Mouse (Mus musculus) embryonic facial prominence, embryonic 10.5 days (tissue): Measurements from ENCODE around the gene Aprt. TPM values are rescaled to one million over a fixed set of nuclear protein-coding genes. Genes with fewer than 3 reads are reported as not detected.

Experiments used
- DNase-seq: peaks from one replicate; pipeline ENCODE4 v3.0.0-alpha.2; 2017; ENCODE audit warnings: low spot score
- H3K27ac ChIP-seq: fragments of 300-500 bp; sonication (generic); replicated peaks from 2 replicates; pipeline ENCODE4 v1.5.1; 2016; ENCODE audit warnings: mild to moderate bottlenecking
- H3K27me3 ChIP-seq: fragments of 300-500 bp; sonication (generic); replicated peaks from 2 replicates; pipeline ENCODE4 v1.6.1; 2016; ENCODE audit warnings: low read depth, mild to moderate bottlenecking; ENCODE audit not compliant: poor library complexity, severe bottlenecking
- H3K36me3 ChIP-seq: fragments of 300-500 bp; sonication (generic); replicated peaks from 2 replicates; pipeline ENCODE4 v1.6.1; 2016; ENCODE audit warnings: mild to moderate bottlenecking, moderate library complexity
- H3K4me1 ChIP-seq: fragments of 300-500 bp; sonication (generic); 2 replicates; pipeline ENCODE4 v1.6.1; 2016
- H3K4me3 ChIP-seq: fragments of 300-500 bp; sonication (generic); 2 replicates; pipeline ENCODE4 v1.5.1; 2016; ENCODE audit warnings: mild to moderate bottlenecking, moderate library complexity
- H3K9me3 ChIP-seq: fragments of 300-500 bp; sonication (generic); 2 replicates; pipeline ENCODE4 v1.6.1; 2016; ENCODE audit warnings: mild to moderate bottlenecking
- WGBS: fragments of 180-500 bp; shearing (Covaris S2); methylation state at CpG from one replicate; pipeline ENCODE4 v1.1.7; 2016; 5-methylcytosine and 5-hydroxymethylcytosine counted together
- polyA plus RNA-seq: library from polyadenylated mRNA; unstranded; fragments of >200 nt; fragmentation: Nextera tagmentation; extraction: Ambion mirVana; gene quantifications from 2 replicates; pipeline ENCODE4 v1.2.1, GENCODE M21; 2016

The Aprt gene
- polyA plus RNA-seq, 1 experiment from 2014 or later, result 300 TPM

GRCm38 (mm10) chr8:122569996-122570395 lies 6.7 kb downstream of the Aprt start:
- H3K4me1 ChIP-seq, result peaks cover 63% of the 10 kb centered on the region
- DNase-seq, result no peak
- H3K4me3 ChIP-seq, result peak overlapping the region; percentile 82
- no peak overlapping the region for H3K27ac ChIP-seq
- WGBS, result 96% methylated on average over 16 of the region's 16 CpGs
- no peaks in the 10 kb centered on the region for H3K27me3 ChIP-seq
- peaks cover 64% of the 10 kb centered on the region for H3K36me3 ChIP-seq
- H3K9me3 ChIP-seq, result no peaks in the 10 kb centered on the region

DNA sequence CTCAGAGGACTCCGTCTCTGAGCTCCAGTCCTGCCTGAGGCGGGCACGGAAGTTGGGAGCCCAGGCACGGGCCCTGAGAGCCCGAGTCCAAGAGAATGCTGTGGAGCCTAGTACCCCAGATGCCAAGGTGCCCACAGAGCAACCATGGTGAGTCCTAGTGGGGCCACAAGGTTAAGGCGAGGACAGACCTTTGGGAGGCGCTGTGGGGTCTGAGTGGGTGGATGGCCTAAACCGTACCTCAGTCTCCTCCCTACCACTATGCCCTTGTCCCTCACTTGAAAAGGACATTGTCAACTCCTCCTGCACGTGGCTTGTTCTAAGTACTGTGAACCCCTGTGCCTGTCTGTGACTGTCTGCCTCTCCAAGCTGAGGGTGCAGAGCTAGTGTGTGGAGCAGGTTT lies 7.4 kb downstream of the Aprt start:
- H3K27ac ChIP-seq, result peak overlapping the region; percentile 96
- H3K9me3 ChIP-seq, result no peaks in the 10 kb centered on the region
- DNase-seq, result no peak
- 68% methylated on average over 9 of the region's 9 CpGs for WGBS
- H3K27me3 ChIP-seq, result no peaks in the 10 kb centered on the region
- peak overlapping the region; percentile 82 for H3K4me3 ChIP-seq
- H3K36me3 ChIP-seq, result peaks cover 64% of the 10 kb centered on the region
- H3K4me1 ChIP-seq, result peaks cover 57% of the 10 kb centered on the region

- no peaks in the 10 kb centered on the region for H3K27me3 ChIP-seq
- H3K4me1 ChIP-seq, result peaks cover 53% of the 10 kb centered on the region
- H3K9me3 ChIP-seq, result no peaks in the 10 kb centered on the region
- H3K4me3 ChIP-seq, result peak overlapping the region; percentile 82
- peak overlapping the region; percentile 96 for H3K27ac ChIP-seq
- peak; percentile 57 for DNase-seq
- H3K36me3 ChIP-seq, result peaks cover 60% of the 10 kb centered on the region
- 7% methylated on average over 10 of the region's 10 CpGs for WGBS
Observed at GRCm38 (mm10) chr8:122568881-122569309, 7.8 kb downstream of the Aprt start.

- H3K9me3 ChIP-seq, result no peaks in the 10 kb centered on the region
- DNase-seq, result no peak
- peaks cover 46% of the 10 kb centered on the region for H3K4me1 ChIP-seq
- H3K4me3 ChIP-seq, result peak overlapping the region; percentile 82
- no peaks in the 10 kb centered on the region for H3K27me3 ChIP-seq
- under 1% methylated on average over 34 of the region's 34 CpGs for WGBS
- H3K36me3 ChIP-seq, result peaks cover 52% of the 10 kb centered on the region
- H3K27ac ChIP-seq, result peak overlapping the region; percentile 96
Observed at GRCm38 (mm10) chr8:122568109-122568504, 8.6 kb downstream of the Aprt start.

- peak; percentile 98 for DNase-seq
- H3K4me1 ChIP-seq, result peaks cover 42% of the 10 kb centered on the region
- H3K36me3 ChIP-seq, result peaks cover 46% of the 10 kb centered on the region
- H3K27ac ChIP-seq, result peak within 1 kb of the TSS; percentile 96
- peak within 1 kb of the TSS; percentile 82 for H3K4me3 ChIP-seq
- H3K27me3 ChIP-seq, result no peaks in the 10 kb centered on the region
- no peaks in the 10 kb centered on the region for H3K9me3 ChIP-seq
- WGBS, result under 1% methylated on average over 62 of the region's 62 CpGs
Observed at GRCm38 (mm10) chr8:122567361-122568108, 9.2 kb downstream of the Aprt start, which contains the start of gene Cdt1. Cdt1 (plus strand) TSS chr8:122568015.

GRCm38 (mm10) chr8:122566766-122567165 lies 9.9 kb downstream of the Aprt start:
- H3K4me1 ChIP-seq, result peaks cover 38% of the 10 kb centered on the region
- peak overlapping the region; percentile 82 for H3K4me3 ChIP-seq
- DNase-seq, result no peak
- H3K9me3 ChIP-seq, result no peaks in the 10 kb centered on the region
- peak overlapping the region; percentile 96 for H3K27ac ChIP-seq
- peaks cover 38% of the 10 kb centered on the region for H3K36me3 ChIP-seq
- H3K27me3 ChIP-seq, result no peaks in the 10 kb centered on the region
- 40% methylated on average over 6 of the region's 6 CpGs for WGBS

DNA sequence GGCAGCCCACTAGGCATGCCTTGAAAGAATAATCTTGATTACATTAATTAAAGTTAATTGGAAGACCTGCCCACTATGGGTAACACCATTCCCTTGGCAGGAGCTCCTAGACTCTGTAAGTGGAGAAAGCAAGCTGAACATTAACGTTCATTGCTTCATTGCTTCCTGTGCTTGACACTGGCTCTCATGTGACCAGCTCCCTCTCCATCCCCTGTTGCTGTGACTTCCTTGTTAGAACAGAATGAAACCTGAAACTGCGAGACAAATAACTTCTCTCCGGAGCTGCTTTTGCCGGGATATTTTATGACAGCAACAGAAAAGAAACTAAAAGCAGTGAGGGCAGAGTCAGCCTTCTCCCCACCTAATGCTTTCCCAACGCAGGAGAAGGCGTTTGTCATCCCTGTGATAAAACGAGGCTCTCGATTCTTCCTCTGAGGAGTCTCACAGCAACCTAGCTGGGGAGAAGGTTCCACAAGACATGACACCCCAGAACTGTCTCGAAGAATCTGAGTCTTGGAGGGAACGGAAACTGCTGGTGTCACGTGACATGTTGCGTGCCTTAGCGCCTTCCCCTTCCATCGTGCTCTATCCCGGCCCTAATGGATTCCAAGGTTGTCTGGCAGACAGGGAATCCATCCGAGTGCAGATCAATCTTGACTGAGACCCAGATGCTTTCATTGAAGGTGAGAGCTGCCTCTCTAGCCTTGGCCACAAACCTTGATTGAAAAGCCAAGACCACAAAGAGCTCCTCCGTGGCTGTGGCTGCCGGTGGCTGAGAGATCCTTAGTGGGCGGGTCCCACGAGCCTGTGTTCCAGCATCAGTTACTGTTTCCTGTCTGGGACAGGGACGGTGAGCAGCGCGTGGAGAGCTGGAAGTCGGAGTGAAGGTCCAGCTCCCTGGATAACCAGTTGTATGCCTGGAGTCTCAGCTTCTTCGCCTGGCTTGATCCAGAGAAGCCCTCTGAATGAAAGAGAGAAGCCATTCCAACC lies 12.1 kb downstream of the Aprt start:
- Histone ChIP-seq H3K27me3 (no peaks in the 10 kb centered on the region), H3K9me3 (no peaks in the 10 kb centered on the region), H3K36me3 (peaks cover 17% of the 10 kb centered on the region), H3K4me3 (no peak overlapping the region), H3K4me1 (peaks cover 29% of the 10 kb centered on the region), H3K27ac (no peak overlapping the region)
- DNase-seq, result no peak
- 88% methylated on average over 25 of the region's 25 CpGs for WGBS

- Histone ChIP-seq H3K36me3 (peaks cover 8% of the 10 kb centered on the region), H3K4me1 (peaks cover 26% of the 10 kb centered on the region), H3K27me3 (no peaks in the 10 kb centered on the region), H3K27ac (no peak overlapping the region), H3K9me3 (no peaks in the 10 kb centered on the region), H3K4me3 (no peak overlapping the region)
- no peak for DNase-seq
- WGBS, result 82% methylated on average over 5 of the region's 5 CpGs
Observed at GRCm38 (mm10) chr8:122561199-122561598, 15.5 kb downstream of the Aprt start.

- peak overlapping the region; percentile 60 for H3K27ac ChIP-seq
- no peaks in the 10 kb centered on the region for H3K36me3 ChIP-seq
- no peaks in the 10 kb centered on the region for H3K9me3 ChIP-seq
- peaks cover 27% of the 10 kb centered on the region for H3K4me1 ChIP-seq
- peak overlapping the region; percentile 25; the same call in 1 of the 2 replicates for H3K4me3 ChIP-seq
- peak; percentile 69 for DNase-seq
- no peaks in the 10 kb centered on the region for H3K27me3 ChIP-seq
- 14% methylated on average over 12 of the region's 12 CpGs for WGBS
Observed at GRCm38 (mm10) chr8:122558671-122559349, 17.9 kb downstream of the Aprt start.

GRCm38 (mm10) chr8:122557248-122558038 lies 19.3 kb downstream of the Aprt start:
- Histone ChIP-seq H3K4me1 (peaks cover 27% of the 10 kb centered on the region), H3K9me3 (no peaks in the 10 kb centered on the region), H3K27ac (peak overlapping the region; percentile 74), H3K4me3 (no peak overlapping the region), H3K27me3 (no peaks in the 10 kb centered on the region), H3K36me3 (no peaks in the 10 kb centered on the region)
- DNase-seq, result peak; percentile 38
- 48% methylated on average over 10 of the region's 10 CpGs for WGBS

- peaks cover 31% of the 10 kb centered on the region for H3K4me1 ChIP-seq
- no peak overlapping the region for H3K4me3 ChIP-seq
- peak overlapping the region; percentile 74 for H3K27ac ChIP-seq
- H3K9me3 ChIP-seq, result no peaks in the 10 kb centered on the region
- no peaks in the 10 kb centered on the region for H3K36me3 ChIP-seq
- no peak for DNase-seq
- WGBS, result 65% methylated on average over 12 of the region's 12 CpGs
- peaks cover 3% of the 10 kb centered on the region for H3K27me3 ChIP-seq
Observed at GRCm38 (mm10) chr8:122556030-122557009, 20.4 kb downstream of the Aprt start.
